Mouse (Mus musculus): ENCODE measurements around the gene Cnr2.

GRCm38 (mm10) chr4:135880018-135880417, 15.2 kb upstream of the Cnr2 start:
- no peak for TF ChIP-seq POLR2A (IDR thresholded peaks at IDR 0.05; ENCODE audit: extremely low read depth, insufficient read depth, low read length)
- TF ChIP-seq CTCF (IDR thresholded peaks at IDR 0.05; ENCODE audit: low read depth, low read length) = no peak

All from liver, adult 2 months (tissue).